Mouse (Mus musculus) neutrophil, adult 65 days (primary cell): ENCODE data around the gene 4930544D05Rik. TPM values are rescaled to one million over a fixed set of nuclear protein-coding genes. Genes with fewer than 3 reads are reported as not detected.

Experiments
- total RNA-seq: library from RNA; stranded (reverse); gene quantifications from 2 replicates; pipeline ENCODE4 v1.2.4, GENCODE M21; 2023

Gene 4930544D05Rik
- not detected in 2 replicates for total RNA-seq

DNA sequence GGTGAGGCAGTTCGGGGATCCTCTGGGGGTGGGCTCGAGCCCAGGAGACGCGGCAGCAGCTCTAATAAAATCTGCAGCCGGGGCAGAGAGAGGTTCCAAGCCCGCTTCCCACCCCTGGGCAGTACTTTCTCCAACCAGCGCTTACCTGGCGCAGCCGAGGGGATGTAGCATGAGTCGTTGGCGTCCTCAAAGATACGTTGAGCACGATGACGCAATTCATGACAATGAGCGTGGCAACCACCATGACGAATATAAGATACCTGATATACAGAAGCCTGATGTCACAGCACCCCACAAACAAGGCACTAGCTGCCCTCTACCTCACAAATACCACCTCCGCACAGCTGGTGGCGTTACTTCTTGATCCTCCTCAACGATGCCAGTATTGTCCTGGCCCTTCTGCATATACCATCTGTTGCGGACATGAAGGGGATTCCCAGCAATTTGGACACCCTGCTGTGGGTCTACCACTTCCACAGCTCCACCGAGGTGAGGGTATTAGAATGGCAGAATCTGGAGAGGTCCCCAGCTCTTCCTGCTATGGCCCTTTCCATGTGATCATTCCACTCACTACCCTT is at the start of gene 4930544D05Rik:
Gene 4930544D05Rik (plus strand): TSS at position 333 of the 578 bp plus-strand sequence.

GRCm38 (mm10) chr11:70619101-70619500 is 3.5 kb downstream of the 4930544D05Rik start, which contains the start of gene Chrne:
Gene Chrne, minus strand, starts transcription at chr11:70619216.

GRCm38 (mm10) chr11:70638714-70639278 is 23.1 kb downstream of the 4930544D05Rik start, which contains the start of gene Gp1ba:
Gene Gp1ba, plus strand, starts transcription at chr11:70639122.

GRCm38 (mm10) chr11:70646691-70647650 is 31.3 kb downstream of the 4930544D05Rik start, which contains the start of the genes Rnf167 and Slc25a11:
Gene Rnf167, plus strand, starts transcription at chr11:70647235.
Gene Slc25a11, minus strand, starts transcription at chr11:70647479.

GRCm38 (mm10) chr11:70654198-70654922 is 38.7 kb downstream of the 4930544D05Rik start, which contains the start of gene Pfn1:
Gene Pfn1, minus strand, starts transcription at chr11:70654644.

GRCm38 (mm10) chr11:70656964-70657363 is 41.3 kb downstream of the 4930544D05Rik start, which contains the start of gene Eno3:
Gene Eno3, plus strand, starts transcription at chr11:70657202.

Other genes with a start within 250 kb of the 4930544D05Rik start
- 12.0 and 22.1 TPM in 2 replicates for gene Pelp1, start 205.8 kb upstream of the 4930544D05Rik start, total RNA-seq
- gene Arrb2, start 183.2 kb upstream of the 4930544D05Rik start, total RNA-seq: 950 and 1,080 TPM in 2 replicates
- gene Med11, start 163.9 kb upstream of the 4930544D05Rik start, total RNA-seq: 24.7 and 31.8 TPM in 2 replicates
- gene Zmynd15, start 156.4 kb upstream of the 4930544D05Rik start, total RNA-seq: 0.61 and 0.66 TPM in 2 replicates
- 2.9 and 7.3 TPM in 2 replicates for gene Cxcl16, start 155.9 kb upstream of the 4930544D05Rik start, total RNA-seq
- gene Tm4sf5, start 110.6 kb upstream of the 4930544D05Rik start, total RNA-seq: not detected in 2 replicates
- not detected in 2 replicates for gene Vmo1, start 101.2 kb upstream of the 4930544D05Rik start, total RNA-seq
- gene Gltpd2, start 96.7 kb upstream of the 4930544D05Rik start, total RNA-seq: not detected in 2 replicates
- 85.9 and 94.4 TPM in 2 replicates for gene Psmb6, start 90.5 kb upstream of the 4930544D05Rik start, total RNA-seq
- gene Gm40193, start 82.9 kb upstream of the 4930544D05Rik start, total RNA-seq: not detected in 2 replicates
- gene Pld2, start 75.8 kb upstream of the 4930544D05Rik start, total RNA-seq: 2.0 and 3.3 TPM in 2 replicates
- 14.2 and 21.9 TPM in 2 replicates for gene Mink1, start 53.0 kb upstream of the 4930544D05Rik start, total RNA-seq
- 1.0 TPM in 1 of 2 replicates, not detected in the other for gene Chrne, start 3.4 kb downstream of the 4930544D05Rik start, total RNA-seq
- gene Gp1ba, start 23.3 kb downstream of the 4930544D05Rik start, total RNA-seq: 0.18 and 0.73 TPM in 2 replicates
- gene Rnf167, start 31.4 kb downstream of the 4930544D05Rik start, total RNA-seq: 139 and 152 TPM in 2 replicates
- 80.8 and 90.9 TPM in 2 replicates for gene Slc25a11, start 31.6 kb downstream of the 4930544D05Rik start, total RNA-seq
- 1,990 and 2,032 TPM in 2 replicates for gene Pfn1, start 38.8 kb downstream of the 4930544D05Rik start, total RNA-seq
- gene Eno3, start 41.4 kb downstream of the 4930544D05Rik start, total RNA-seq: 4.2 and 6.6 TPM in 2 replicates
- gene Spag7, start 53.6 kb downstream of the 4930544D05Rik start, total RNA-seq: 36.7 and 37.4 TPM in 2 replicates
- gene Camta2, start 72.3 kb downstream of the 4930544D05Rik start, total RNA-seq: 55.4 and 60.4 TPM in 2 replicates
- gene Inca1, start 84.3 kb downstream of the 4930544D05Rik start, total RNA-seq: not detected in 2 replicates
- 30.8 and 43.4 TPM in 2 replicates for gene Kif1c, start 84.7 kb downstream of the 4930544D05Rik start, total RNA-seq
- gene Zfp3, start 148.4 kb downstream of the 4930544D05Rik start, total RNA-seq: 0.25 and 0.28 TPM in 2 replicates
- gene Scimp, start 196.7 kb downstream of the 4930544D05Rik start, total RNA-seq: not detected in 2 replicates
- 10.5 and 15.3 TPM in 2 replicates for gene Rabep1, start 228.9 kb downstream of the 4930544D05Rik start, total RNA-seq